Mouse (Mus musculus) liver, adult 2 months (tissue): ENCODE measurements at regions not wholly inside any gene's neighbourhood (a gene's known extent, or its start where the extent isn't known, plus 50 kb on each side); places are given as distances from the start of the nearest gene placed in this dataset.

Experiments used
- DNase-seq: peaks from one replicate; pipeline ENCODE4 v3.0.0-alpha.2; 2011; ENCODE audit warnings: low read depth, low spot score; ENCODE audit errors: extremely low read depth
- H3K27ac ChIP-seq: fragments of 200-500 bp; replicated peaks from 2 replicates; pipeline ENCODE4 v1.5.1; 2012; ENCODE audit warnings: low read depth, mild to moderate bottlenecking, control low read depth, inconsistent platforms, low read length; ENCODE audit not compliant: insufficient read depth
- H3K27me3 ChIP-seq: fragments of 200-500 bp; 2 replicates; pipeline ENCODE4 v1.6.1; 2012; ENCODE audit warnings: mild to moderate bottlenecking, moderate library complexity, low read length, inconsistent platforms; ENCODE audit not compliant: control insufficient read depth, insufficient read depth
- H3K36me3 ChIP-seq: fragments of 200-500 bp; 2 replicates; pipeline ENCODE4 v1.6.1; 2012; ENCODE audit warnings: low read length, inconsistent platforms; ENCODE audit not compliant: control insufficient read depth, insufficient read depth
- H3K4me1 ChIP-seq: fragments of 200-500 bp; 2 replicates; pipeline ENCODE4 v1.6.1; 2011; ENCODE audit warnings: low read length; ENCODE audit not compliant: control insufficient read depth, insufficient read depth
- H3K4me3 ChIP-seq: fragments of 200-500 bp; 2 replicates; pipeline ENCODE4 v1.5.1; 2011; ENCODE audit warnings: low read depth, mild to moderate bottlenecking, control low read depth, low read length, moderate library complexity; ENCODE audit not compliant: insufficient read depth
- H3K79me2 ChIP-seq: fragments of 200-500 bp; 2 replicates; pipeline ENCODE4 v1.6.1; 2012; ENCODE audit warnings: inconsistent platforms, mild to moderate bottlenecking, low read length, moderate library complexity; ENCODE audit not compliant: control insufficient read depth, insufficient read depth
- H3K9ac ChIP-seq: fragments of 200-500 bp; 2 replicates; pipeline ENCODE4 v1.6.1; 2012; ENCODE audit warnings: low read depth, mild to moderate bottlenecking, control low read depth, inconsistent platforms, low read length
- CTCF ChIP-seq: fragments of 200-500 bp; IDR thresholded peaks from 2 replicates; pipeline ENCODE4 v1.5.1; 2011; ENCODE audit warnings: low read depth, low read length, control low read depth
- POLR2A ChIP-seq: fragments of 200-500 bp; IDR thresholded peaks from 2 replicates; pipeline ENCODE4 v1.6.1; 2011; ENCODE audit warnings: low read length, control low read depth; ENCODE audit not compliant: insufficient read depth; ENCODE audit errors: extremely low read depth
- WGBS: fragments of 180-500 bp; shearing (Covaris S2); methylation state at CpG from one replicate; pipeline ENCODE4 v1.1.7; 2018; 5-methylcytosine and 5-hydroxymethylcytosine counted together

DNA sequence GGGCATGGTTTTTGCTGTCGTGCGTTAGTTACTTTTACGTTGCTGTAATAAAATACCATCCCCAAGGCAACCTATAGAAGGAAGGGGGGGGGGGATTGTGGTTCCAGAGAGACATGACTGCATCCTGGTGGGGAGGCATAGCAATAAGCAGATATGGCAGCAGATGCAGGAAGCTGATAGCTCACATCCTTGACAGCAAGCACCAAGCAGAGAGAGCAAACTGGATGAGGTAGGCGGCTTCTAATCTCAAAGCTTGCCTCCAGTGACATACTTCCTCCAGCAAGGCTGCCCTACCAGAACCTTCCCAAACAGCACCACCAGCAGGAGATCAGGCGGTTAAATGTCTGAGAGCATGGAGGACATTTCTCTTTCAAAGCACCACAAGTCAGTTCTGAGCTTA, 60.0 kb upstream of the Ak4 start:
- Histone ChIP-seq H3K79me2 (peaks cover 7% of the 10 kb centered on the region; the same call in 1 of the 2 replicates), H3K27me3 (no peaks in the 10 kb centered on the region), H3K4me3 (no peak overlapping the region), H3K9ac (no peak overlapping the region), H3K4me1 (peaks cover 8% of the 10 kb centered on the region), H3K36me3 (no peaks in the 10 kb centered on the region), H3K27ac (no peak overlapping the region)
- 92% methylated on average over 5 of the region's 5 CpGs for WGBS
- no peak for TF ChIP-seq CTCF
- no peak for TF ChIP-seq POLR2A
- no peak for DNase-seq

GRCm38 (mm10) chr4:101358525-101358924, 60.6 kb upstream of the Ak4 start:
- WGBS = 94% methylated on average over 3 of the region's 3 CpGs
- no peak overlapping the region for H3K9ac ChIP-seq
- H3K4me3 ChIP-seq = no peak overlapping the region
- H3K36me3 ChIP-seq = no peaks in the 10 kb centered on the region
- TF ChIP-seq CTCF (no peak), POLR2A (no peak)
- DNase-seq = no peak
- peaks cover 5% of the 10 kb centered on the region for H3K4me1 ChIP-seq
- H3K27me3 ChIP-seq = no peaks in the 10 kb centered on the region
- peaks cover 8% of the 10 kb centered on the region; the same call in 1 of the 2 replicates for H3K79me2 ChIP-seq
- 0 out of 2 replicates have a peak overlapping the region, but pooled peaks have one; percentile 48 for H3K27ac ChIP-seq

DNA sequence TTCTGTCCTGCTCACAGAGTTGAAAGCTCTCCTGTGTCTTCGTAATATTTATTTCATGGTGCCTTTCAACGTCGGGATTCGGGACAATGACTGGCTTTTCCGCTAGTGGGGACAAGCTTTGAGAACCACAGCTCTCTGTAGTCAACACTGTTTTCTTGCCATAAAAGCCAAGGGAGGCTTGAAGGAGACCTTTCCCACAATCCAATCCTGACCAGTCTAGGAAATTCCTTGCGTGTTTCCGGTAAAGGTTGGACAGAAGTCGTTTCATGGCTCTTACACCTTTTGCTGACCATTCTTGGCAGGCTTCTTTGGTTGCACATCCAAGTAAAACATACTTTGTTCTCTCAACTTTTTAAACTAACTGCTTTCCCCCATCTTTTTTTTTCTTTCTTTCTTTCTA, 61.2 kb upstream of the Ak4 start:
- peak overlapping the region; percentile 95 for H3K9ac ChIP-seq
- H3K79me2 ChIP-seq = peaks cover 8% of the 10 kb centered on the region; the same call in 1 of the 2 replicates
- DNase-seq = peak; percentile 94
- peak overlapping the region; percentile 100 for H3K27ac ChIP-seq
- TF ChIP-seq POLR2A = no peak
- TF ChIP-seq CTCF = no peak
- H3K27me3 ChIP-seq = no peaks in the 10 kb centered on the region
- 17% methylated on average over 8 of the region's 8 CpGs for WGBS
- peaks cover 6% of the 10 kb centered on the region for H3K4me1 ChIP-seq
- no peaks in the 10 kb centered on the region for H3K36me3 ChIP-seq
- peak overlapping the region; percentile 97 for H3K4me3 ChIP-seq

GRCm38 (mm10) chr4:101356954-101357891, 61.9 kb upstream of the Ak4 start:
- H3K27ac ChIP-seq = peak overlapping the region; percentile 100
- no peaks in the 10 kb centered on the region for H3K36me3 ChIP-seq
- WGBS = 1% methylated on average over 31 of the region's 31 CpGs
- peaks cover 8% of the 10 kb centered on the region; the same call in 1 of the 2 replicates for H3K79me2 ChIP-seq
- no peaks in the 10 kb centered on the region for H3K27me3 ChIP-seq
- TF ChIP-seq POLR2A (no peak), CTCF (no peak)
- peak overlapping the region; percentile 97 for H3K4me3 ChIP-seq
- peak; percentile 92 for DNase-seq
- H3K4me1 ChIP-seq = peaks cover 10% of the 10 kb centered on the region
- peak overlapping the region; percentile 95 for H3K9ac ChIP-seq

DNA sequence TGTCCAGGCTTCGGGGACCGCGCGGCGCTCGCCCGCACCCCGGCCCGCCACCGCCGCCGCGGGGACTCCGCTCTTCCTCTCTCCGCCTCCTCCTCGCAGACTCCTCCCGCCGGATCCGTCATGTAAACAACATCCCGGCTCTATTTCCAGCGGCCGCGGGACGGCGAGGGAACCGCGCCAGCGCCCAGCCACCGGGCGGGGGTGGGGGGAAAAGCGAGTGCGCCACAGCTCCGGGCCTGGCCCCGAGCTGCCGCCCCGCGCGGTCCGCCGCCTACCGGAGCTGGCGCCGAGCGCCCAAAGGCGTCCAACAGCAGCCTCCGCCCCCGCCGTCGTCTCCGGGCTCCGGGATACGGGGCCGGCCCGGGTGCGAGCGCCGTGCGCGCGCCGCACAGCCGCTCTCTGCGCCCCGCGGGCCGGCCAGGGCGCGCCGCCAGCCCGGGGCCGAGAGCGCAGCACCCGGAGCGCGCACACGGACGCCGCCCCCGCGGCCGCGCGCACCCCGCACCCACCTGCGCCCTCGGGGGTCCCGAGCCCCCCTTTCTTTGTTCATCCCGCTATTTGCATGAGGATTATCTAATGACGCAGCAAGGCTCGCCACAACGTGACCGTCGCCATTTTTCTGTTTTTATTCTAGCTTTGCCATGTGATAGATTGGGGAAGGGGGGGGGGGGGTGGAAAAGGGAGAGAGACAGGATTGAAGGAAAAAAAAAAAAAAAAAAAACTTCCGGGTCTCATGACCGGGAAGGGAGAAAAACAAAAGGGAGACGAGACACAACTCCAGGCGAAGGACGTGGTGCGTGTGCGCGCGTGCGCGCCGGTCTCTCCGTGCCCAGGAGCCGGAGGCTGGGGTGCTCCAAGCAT, 62.8 kb upstream of the Ak4 start:
- under 1% methylated on average over 104 of the region's 107 CpGs for WGBS
- Histone ChIP-seq H3K36me3 (no peaks in the 10 kb centered on the region; the same call in 1 of the 2 replicates), H3K27me3 (no peaks in the 10 kb centered on the region), H3K79me2 (peaks cover 8% of the 10 kb centered on the region; the same call in 1 of the 2 replicates), H3K9ac (peak overlapping the region; percentile 99), H3K4me1 (peaks cover 13% of the 10 kb centered on the region), H3K27ac (peak overlapping the region; percentile 100), H3K4me3 (peak overlapping the region; percentile 97)
- DNase-seq = peak; percentile 73
- TF ChIP-seq CTCF (no peak), POLR2A (peak; percentile 65)
